Mouse (Mus musculus) intestine, embryonic 15.5 days (tissue): ENCODE results near the gene Mki67. TPM values are rescaled to one million over a fixed set of nuclear protein-coding genes. Genes with fewer than 3 reads are reported as not detected.

Experiments
- ATAC-seq: fragments of 200-750 bp; cut with Nextera tagmentation; 2 replicates; pipeline ENCODE4 v1.8.0; 2017; ENCODE audit warnings: moderate TSS enrichment, moderate library complexity
- H3K27ac ChIP-seq: fragments of 300-500 bp; sonication (generic); 2 replicates; pipeline ENCODE4 v1.5.1; 2015; ENCODE audit warnings: mild to moderate bottlenecking, inconsistent platforms
- H3K27me3 ChIP-seq: fragments of 300-500 bp; sonication (generic); replicated peaks from 2 replicates; pipeline ENCODE4 v1.6.1; 2015; ENCODE audit warnings: inconsistent platforms
- H3K36me3 ChIP-seq: fragments of 300-500 bp; sonication (generic); 2 replicates; pipeline ENCODE4 v1.6.1; 2015; ENCODE audit warnings: inconsistent platforms
- H3K4me1 ChIP-seq: fragments of 300-500 bp; sonication (generic); replicated peaks from 2 replicates; pipeline ENCODE4 v1.6.1; 2015; ENCODE audit warnings: inconsistent platforms
- H3K4me2 ChIP-seq: fragments of 300-500 bp; sonication (generic); replicated peaks from 2 replicates; pipeline ENCODE4 v1.6.1; 2015; ENCODE audit warnings: mild to moderate bottlenecking, inconsistent platforms
- H3K4me3 ChIP-seq: fragments of 300-500 bp; sonication (generic); replicated peaks from 2 replicates; pipeline ENCODE4 v1.5.1; 2015; ENCODE audit warnings: inconsistent platforms
- H3K9ac ChIP-seq: fragments of 300-500 bp; sonication (generic); 2 replicates; pipeline ENCODE4 v1.6.1; 2015; ENCODE audit warnings: inconsistent platforms
- H3K9me3 ChIP-seq: fragments of 300-500 bp; sonication (generic); 2 replicates; pipeline ENCODE4 v1.6.1; 2016; ENCODE audit warnings: inconsistent platforms
- WGBS: fragments of 180-500 bp; shearing (Covaris S2); methylation state at CpG from one replicate; pipeline ENCODE4 v1.1.7; 2015; 5-methylcytosine and 5-hydroxymethylcytosine counted together
- polyA plus RNA-seq: library from polyadenylated mRNA; unstranded; fragments of >200 nt; fragmentation: Nextera tagmentation; extraction: Ambion mirVana; gene quantifications from 2 replicates; pipeline ENCODE4 v1.2.1, GENCODE M21; 2015

The Mki67 gene
- polyA plus RNA-seq, result 37.6 and 38.1 TPM in 2 replicates

DNA sequence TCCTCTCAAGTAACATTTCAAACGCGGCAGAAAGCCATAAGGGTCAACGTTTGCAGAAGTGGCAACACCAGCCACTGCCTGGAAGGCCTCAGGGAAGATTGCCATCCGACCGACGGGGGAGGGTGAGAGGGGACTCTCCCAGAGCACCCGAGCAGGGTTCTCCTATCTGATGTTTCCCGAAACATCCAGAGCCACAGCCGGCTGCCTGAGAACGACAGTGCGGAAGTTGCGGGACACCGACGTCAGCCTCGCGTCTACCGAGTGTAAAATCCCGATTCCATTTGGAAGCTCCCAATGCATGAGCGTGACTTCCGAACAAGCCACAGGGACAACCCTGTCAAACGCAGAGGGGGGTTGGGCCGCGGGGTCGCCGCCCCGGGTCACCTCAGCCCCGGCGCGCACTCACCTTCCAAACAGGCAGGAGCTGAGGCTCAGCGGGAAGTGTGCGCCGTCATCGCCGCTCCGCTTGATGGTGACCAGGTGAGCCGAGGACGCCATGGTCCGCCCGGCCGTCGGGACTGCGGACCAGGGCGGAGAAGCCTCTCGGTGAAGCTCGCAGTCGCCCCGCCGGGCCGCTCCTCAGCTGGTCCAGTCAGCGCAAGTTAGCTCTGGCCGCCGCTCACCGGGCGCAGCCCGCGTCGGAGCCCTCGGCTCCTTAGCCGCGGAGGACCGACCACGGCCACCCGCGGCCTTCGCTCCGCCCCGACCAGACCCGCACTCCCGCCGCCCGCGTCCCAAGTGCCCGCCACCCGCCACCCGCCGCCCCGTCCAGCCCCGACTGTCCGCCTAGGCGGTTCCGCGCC is at the start of gene Mki67:
Mki67 (minus strand) TSS at position 720 of the 803 bp plus-strand sequence.
- Histone ChIP-seq H3K27me3 (no peaks in the 10 kb centered on the region), H3K4me1 (peaks cover 14% of the 10 kb centered on the region), H3K4me2 (peak within 1 kb of the TSS; percentile 67), H3K9ac (peak within 1 kb of the TSS; percentile 78), H3K9me3 (no peaks in the 10 kb centered on the region), H3K4me3 (peak within 1 kb of the TSS; percentile 85), H3K27ac (peak within 1 kb of the TSS; percentile 58), H3K36me3 (no peaks in the 10 kb centered on the region)
- WGBS, result under 1% methylated on average over 80 of the region's 82 CpGs
- peak; percentile 72 for ATAC-seq

DNA sequence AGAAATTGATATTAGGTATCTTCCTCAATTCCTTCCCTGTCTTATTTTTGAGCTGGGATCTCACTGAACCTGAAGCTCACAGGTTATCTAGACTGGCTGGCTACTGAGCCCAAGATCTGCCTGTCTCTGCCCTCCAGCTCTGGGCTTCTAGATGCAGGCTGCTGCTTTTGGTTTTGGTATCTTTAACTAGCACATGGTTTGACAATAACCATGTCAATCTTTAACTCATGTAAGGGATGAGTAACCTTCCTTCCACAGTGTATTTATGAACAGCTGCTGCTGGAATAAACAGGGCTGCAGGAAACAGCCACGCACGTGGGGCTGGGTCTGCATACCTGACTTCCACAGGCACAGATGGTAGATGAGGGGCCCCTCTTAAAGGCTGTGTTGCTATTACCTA is 47.1 kb upstream of the Mki67 start:
- no peaks in the 10 kb centered on the region for H3K27me3 ChIP-seq
- H3K9ac ChIP-seq, result no peak overlapping the region
- no peaks in the 10 kb centered on the region for H3K4me1 ChIP-seq
- H3K4me2 ChIP-seq, result no peak overlapping the region
- H3K36me3 ChIP-seq, result no peaks in the 10 kb centered on the region
- H3K9me3 ChIP-seq, result no peaks in the 10 kb centered on the region
- WGBS, result 38% methylated on average over 2 of the region's 2 CpGs
- no peak overlapping the region for H3K27ac ChIP-seq
- no peak for ATAC-seq
- H3K4me3 ChIP-seq, result no peak overlapping the region

DNA sequence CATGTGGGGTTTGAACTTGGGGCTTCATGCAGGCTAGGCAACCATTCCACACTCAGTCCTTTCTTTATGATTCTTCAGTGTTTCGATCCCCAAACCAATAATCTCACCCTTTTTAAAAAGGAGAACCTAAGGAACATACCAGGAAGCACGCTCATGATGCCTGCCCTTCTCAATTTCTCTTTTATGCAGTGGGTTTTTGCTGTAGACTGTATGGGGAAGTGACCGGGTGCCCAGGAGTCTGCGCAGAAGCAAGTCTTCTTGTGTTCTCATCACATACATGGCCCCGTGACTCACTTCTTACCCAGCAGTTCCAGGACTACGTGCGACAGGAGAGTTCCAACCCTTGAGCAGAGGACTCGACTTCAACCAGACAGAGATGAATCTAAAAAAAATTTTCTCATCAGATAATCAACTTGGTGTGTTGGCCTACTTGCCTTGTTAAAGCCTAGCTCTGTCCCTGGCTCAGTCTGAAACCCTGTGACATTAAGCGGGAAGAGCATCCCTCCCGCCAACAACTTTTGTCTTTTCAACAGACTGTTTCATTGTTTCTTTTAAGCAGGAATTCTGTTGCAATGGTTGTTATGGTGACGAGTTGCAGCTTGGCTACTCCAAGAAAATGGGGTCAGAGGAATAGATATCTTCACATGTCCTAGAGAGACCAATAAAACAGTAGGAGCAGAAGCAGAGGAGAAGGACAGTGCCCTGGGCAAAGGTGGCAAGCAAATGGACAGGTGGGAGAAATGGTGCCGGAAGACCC is 42.8 kb upstream of the Mki67 start:
- ATAC-seq, result no peak
- H3K4me2 ChIP-seq, result no peak overlapping the region
- WGBS, result 86% methylated on average over 12 of the region's 12 CpGs

DNA sequence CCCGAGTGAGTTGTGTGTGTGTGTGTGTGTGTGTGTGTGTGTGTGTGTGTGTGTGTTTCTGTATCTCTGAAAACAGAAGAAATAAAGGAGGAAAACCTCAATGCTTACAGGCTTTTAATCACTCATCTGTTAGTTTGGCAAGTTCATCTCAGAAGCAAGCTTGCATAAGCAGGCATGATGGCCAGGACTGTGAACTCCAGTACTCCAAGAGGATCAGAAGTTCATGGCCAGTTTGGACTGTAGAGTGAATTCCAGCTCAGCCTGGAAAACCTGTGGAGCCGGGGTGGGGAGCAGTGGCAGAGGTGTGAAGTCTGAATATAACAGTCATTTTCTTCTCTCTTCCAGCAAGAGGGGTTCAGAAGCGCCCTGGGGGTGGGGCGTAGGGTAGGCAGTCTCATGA is 42.0 kb upstream of the Mki67 start:
- 61% methylated on average over 4 of the region's 4 CpGs for WGBS
- ATAC-seq, result no peak
- H3K9ac ChIP-seq, result no peak overlapping the region
- no peak overlapping the region for H3K4me2 ChIP-seq
- H3K4me3 ChIP-seq, result no peak overlapping the region
- H3K9me3 ChIP-seq, result no peaks in the 10 kb centered on the region
- H3K27ac ChIP-seq, result no peak overlapping the region
- no peaks in the 10 kb centered on the region for H3K27me3 ChIP-seq
- H3K4me1 ChIP-seq, result no peaks in the 10 kb centered on the region
- H3K36me3 ChIP-seq, result no peaks in the 10 kb centered on the region

More for the DNA sequence above, 42.8 kb upstream of the Mki67 start:
- Histone ChIP-seq H3K27me3 (no peaks in the 10 kb centered on the region), H3K27ac (no peak overlapping the region), H3K4me1 (no peaks in the 10 kb centered on the region), H3K36me3 (no peaks in the 10 kb centered on the region), H3K9me3 (no peaks in the 10 kb centered on the region), H3K9ac (no peak overlapping the region), H3K4me3 (no peak overlapping the region)

DNA sequence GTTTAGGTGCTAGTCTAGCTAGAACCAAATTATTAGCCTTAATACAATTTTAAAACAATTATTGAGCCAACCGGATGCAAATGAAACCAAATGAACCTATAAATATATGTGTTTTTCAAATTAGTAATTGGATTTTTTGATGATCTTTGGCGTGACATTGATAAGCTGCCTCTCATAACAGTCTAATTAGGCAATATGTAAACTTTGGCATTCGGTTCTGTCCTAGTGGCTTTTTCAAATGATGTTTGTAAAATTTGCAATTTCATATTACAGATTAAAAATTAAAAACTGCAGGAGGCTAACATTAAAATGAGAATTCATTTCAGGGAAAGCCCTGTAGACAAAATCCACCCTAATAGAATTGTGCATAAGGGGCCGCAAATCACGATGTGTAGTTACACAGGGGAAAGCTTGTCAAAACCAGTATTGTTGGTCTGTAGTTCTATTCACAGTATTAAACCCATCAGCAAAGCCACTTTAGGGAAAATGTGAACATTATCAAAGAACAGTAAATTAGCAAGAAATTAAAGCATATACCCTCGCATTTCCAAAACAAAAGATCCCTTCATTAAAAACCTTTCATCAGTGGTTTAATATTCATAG is 40.9 kb upstream of the Mki67 start:
- Histone ChIP-seq H3K4me1 (no peaks in the 10 kb centered on the region), H3K4me3 (no peak overlapping the region), H3K9me3 (no peaks in the 10 kb centered on the region), H3K36me3 (no peaks in the 10 kb centered on the region), H3K9ac (no peak overlapping the region), H3K27me3 (no peaks in the 10 kb centered on the region), H3K4me2 (no peak overlapping the region), H3K27ac (no peak overlapping the region)
- ATAC-seq, result no peak
- WGBS, result 87% methylated on average over 6 of the region's 6 CpGs

DNA sequence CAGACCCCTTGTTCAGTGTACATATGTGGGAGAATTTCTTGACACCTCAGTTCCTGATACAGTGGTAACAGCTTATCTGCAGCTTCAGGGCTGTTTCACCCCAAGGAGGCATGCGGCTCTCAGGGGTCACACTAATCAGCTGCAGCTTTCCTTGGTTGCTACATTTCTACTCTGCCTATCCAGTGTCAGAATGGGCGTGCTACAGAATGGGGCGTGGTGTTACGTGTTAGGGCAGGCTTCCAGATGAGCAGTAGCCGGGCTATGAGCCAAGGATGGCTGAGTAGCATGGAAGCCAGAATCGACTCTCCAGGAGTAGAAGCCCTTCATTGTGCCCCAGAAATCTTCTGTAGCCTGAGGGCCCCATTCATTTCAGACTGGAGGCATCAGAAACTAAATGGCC is 32.8 kb upstream of the Mki67 start:
- ATAC-seq, result 0 out of 2 replicates have a peak, but pooled peaks have one; percentile 15
- H3K4me3 ChIP-seq, result no peak overlapping the region
- WGBS, result 55% methylated on average over 6 of the region's 6 CpGs

DNA sequence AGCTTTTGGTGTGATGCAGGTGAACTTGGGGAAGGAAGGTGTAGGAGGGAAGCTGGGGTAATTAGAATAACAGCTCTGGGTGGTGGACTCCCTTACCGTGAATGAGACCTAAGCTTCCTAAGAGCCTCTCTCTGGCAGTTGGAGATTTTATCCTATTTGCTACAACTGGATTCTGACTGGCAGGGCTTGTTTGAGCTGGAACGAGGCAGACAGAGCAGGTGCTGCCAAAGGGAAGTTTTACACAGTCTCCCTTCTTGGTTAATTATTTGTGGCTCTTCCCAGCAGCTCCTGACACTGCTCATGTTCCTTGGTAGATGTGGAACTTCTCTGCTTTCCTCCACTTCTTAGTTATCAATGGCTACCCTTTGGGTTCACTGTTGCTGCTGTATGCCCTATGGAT is 30.9 kb upstream of the Mki67 start:
- Histone ChIP-seq H3K4me3 (no peak overlapping the region), H3K4me2 (no peak overlapping the region), H3K9me3 (no peaks in the 10 kb centered on the region), H3K27me3 (no peaks in the 10 kb centered on the region), H3K4me1 (0 out of 2 replicates have a peak, but pooled peaks cover 3% of the 10 kb centered on the region), H3K36me3 (no peaks in the 10 kb centered on the region), H3K27ac (no peak overlapping the region), H3K9ac (no peak overlapping the region)
- WGBS, result 38% methylated on average over 2 of the region's 2 CpGs
- ATAC-seq, result 0 out of 2 replicates have a peak, but pooled peaks have one; percentile 36

More for the DNA sequence above, 32.8 kb upstream of the Mki67 start:
- Histone ChIP-seq H3K9me3 (no peaks in the 10 kb centered on the region), H3K4me2 (no peak overlapping the region), H3K27me3 (no peaks in the 10 kb centered on the region), H3K9ac (no peak overlapping the region), H3K27ac (no peak overlapping the region), H3K36me3 (no peaks in the 10 kb centered on the region), H3K4me1 (0 out of 2 replicates have a peak, but pooled peaks cover 3% of the 10 kb centered on the region)

DNA sequence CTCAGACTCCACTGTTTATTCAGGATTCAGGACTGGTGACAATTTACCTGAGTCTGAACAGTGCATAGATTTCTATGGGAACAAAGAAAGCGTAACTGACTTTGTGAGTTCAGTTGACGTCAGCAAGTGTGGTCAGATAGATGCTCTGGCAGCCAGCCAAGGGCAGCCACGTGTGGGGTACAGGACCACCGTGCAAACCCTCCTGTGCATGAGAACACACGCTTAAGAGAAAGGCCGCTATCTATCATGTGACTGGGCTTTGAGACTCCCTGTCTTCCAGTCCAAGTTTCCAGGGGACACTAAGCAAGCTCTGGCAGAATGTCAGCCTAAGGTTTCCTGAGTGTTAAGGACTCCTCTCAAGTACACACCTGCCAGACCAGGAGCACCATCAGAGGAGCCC is 30.4 kb upstream of the Mki67 start:
- H3K27ac ChIP-seq, result no peak overlapping the region
- H3K9me3 ChIP-seq, result no peaks in the 10 kb centered on the region
- H3K4me3 ChIP-seq, result no peak overlapping the region
- H3K27me3 ChIP-seq, result no peaks in the 10 kb centered on the region
- ATAC-seq, result no peak
- H3K36me3 ChIP-seq, result no peaks in the 10 kb centered on the region
- H3K9ac ChIP-seq, result no peak overlapping the region
- H3K4me1 ChIP-seq, result 0 out of 2 replicates have a peak, but pooled peaks cover 3% of the 10 kb centered on the region
- 46% methylated on average over 6 of the region's 6 CpGs for WGBS
- H3K4me2 ChIP-seq, result no peak overlapping the region

DNA sequence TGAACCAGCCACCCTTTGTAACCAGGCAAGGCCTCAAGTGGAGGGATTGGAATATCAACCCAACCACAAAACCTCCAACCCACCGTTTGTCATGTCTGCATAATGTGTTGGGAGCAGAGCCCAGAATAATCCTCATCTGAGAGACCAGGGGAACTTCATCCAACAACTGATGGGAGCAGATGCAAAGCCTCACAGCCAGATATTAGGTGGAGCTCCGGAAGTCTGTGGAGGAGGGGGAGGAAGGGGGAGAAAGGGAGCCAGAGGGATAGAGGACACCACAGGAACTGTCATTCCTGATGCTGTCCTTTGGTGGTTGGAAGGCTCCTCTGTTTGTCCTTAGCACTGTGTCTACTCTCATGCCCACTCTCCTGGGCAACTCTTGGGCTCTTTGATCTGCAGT is 28.9 kb upstream of the Mki67 start:
- Histone ChIP-seq H3K9ac (no peak overlapping the region), H3K4me3 (no peak overlapping the region), H3K27ac (no peak overlapping the region), H3K9me3 (no peaks in the 10 kb centered on the region), H3K27me3 (no peaks in the 10 kb centered on the region), H3K36me3 (no peaks in the 10 kb centered on the region), H3K4me2 (no peak overlapping the region), H3K4me1 (0 out of 2 replicates have a peak, but pooled peaks cover 3% of the 10 kb centered on the region)
- peak; percentile 39; the same call in 1 of the 2 replicates for ATAC-seq
- 35% methylated on average over 2 of the region's 2 CpGs for WGBS

DNA sequence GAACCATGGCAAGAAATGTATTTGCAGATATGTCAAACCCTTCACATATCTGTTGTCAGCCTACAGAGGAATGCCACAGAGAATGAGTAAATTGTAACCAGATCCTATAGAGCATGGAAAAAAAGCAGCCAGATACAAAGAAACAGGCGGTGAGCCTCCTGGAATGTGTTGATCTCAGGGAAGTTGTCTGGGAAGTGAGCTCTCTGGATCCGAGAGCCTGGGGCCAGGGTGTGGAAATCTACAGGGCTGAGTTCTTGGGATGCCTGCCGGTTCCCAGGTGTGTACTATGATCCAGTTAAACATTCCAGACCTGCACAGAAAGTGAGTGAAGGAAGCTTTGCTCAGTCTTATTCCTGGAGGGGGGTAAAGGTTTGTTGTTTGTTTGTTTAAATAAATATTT is 24.3 kb upstream of the Mki67 start:
- Histone ChIP-seq H3K4me3 (no peak overlapping the region), H3K4me1 (peaks cover 8% of the 10 kb centered on the region; the same call in 1 of the 2 replicates), H3K27ac (no peak overlapping the region), H3K27me3 (no peaks in the 10 kb centered on the region), H3K4me2 (no peak overlapping the region), H3K9ac (no peak overlapping the region), H3K9me3 (no peaks in the 10 kb centered on the region), H3K36me3 (no peaks in the 10 kb centered on the region)
- no peak for ATAC-seq
- WGBS, result 31% methylated on average over 3 of the region's 3 CpGs

DNA sequence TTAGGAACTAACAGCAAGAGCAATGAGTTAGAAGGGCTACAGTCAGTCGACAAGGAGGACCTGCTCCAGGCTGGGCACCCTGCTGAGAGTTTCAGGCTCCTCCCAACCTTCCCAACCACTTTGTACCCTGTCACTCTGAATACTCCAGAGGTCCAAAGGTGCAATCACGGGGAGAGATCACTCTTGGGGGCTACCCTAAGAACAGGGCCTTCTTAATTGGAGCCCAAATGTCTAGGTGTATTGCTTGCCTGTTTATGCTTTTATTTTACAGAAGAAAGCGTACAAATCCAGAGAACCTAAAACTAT is 20.4 kb upstream of the Mki67 start:
- Histone ChIP-seq H3K9me3 (no peaks in the 10 kb centered on the region), H3K4me3 (no peak overlapping the region), H3K36me3 (no peaks in the 10 kb centered on the region), H3K9ac (no peak overlapping the region), H3K4me2 (no peak overlapping the region), H3K27ac (no peak overlapping the region), H3K4me1 (peaks cover 15% of the 10 kb centered on the region; the same call in 1 of the 2 replicates), H3K27me3 (no peaks in the 10 kb centered on the region)
- WGBS, result 48% methylated on average over 3 of the region's 3 CpGs
- ATAC-seq, result 0 out of 2 replicates have a peak, but pooled peaks have one; percentile 26
